Mouse (Mus musculus) layer of hippocampus, postnatal 25 days (tissue): ENCODE measurements at regions not wholly inside any gene's neighbourhood (a gene's known extent, or its start where the extent isn't known, plus 50 kb on each side); places are given as distances from the start of the nearest gene placed in this dataset.

ENCODE experiments used
- DNase-seq, 2 experiments: peaks; one replicate each; pipeline ENCODE4 v3.0.0; 2022; ENCODE audit warnings: mixed read lengths in 2 of 2, low spot score in 1 of 2; ENCODE audit errors: extremely low spot score in 1 of 2

GRCm38 (mm10) chr6:10970587-10971138, 936.6 kb downstream of the Ndufa4 start:
- peak; percentile 6 to 9 for DNase-seq

DNA sequence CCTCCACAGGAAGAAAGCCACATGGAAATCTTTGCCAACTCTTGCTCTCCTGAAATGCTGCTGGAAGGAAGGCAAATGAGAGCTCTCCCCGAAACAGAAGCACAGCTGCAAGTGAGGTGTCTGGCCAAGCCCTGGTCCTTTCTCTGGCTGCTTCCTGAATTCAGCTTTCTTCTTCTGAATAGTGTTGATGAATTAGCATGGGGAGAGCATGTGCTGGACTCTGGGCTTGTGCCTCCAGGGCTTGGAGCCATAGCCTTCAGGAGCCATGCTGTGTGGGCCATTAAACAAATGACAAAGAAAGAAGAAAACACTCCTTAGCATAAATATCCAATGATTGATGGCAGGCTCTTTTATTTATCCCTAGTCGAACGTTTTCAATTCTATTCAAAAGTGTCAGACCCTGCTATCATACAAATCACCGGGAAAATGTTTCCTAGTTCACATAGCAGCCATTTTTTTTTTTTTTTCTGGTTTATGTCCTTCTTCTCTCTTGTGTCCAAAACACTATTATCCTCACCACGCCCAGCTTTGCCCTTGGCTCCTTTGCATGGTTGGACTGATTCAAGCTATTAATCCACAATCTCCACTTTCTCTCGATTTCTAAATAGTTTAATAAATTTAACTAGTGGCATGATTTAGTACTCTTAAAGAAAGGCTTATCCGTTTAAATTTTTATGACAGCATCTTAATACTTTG, 937.3 kb downstream of the Ndufa4 start:
- DNase-seq: peak in 1 of 2 experiments; percentile 7

- DNase-seq: no peak
These were observed 963.8 kb downstream of the Ndufa4 start for GRCm38 (mm10) chr6:10943545-10943944.

DNA sequence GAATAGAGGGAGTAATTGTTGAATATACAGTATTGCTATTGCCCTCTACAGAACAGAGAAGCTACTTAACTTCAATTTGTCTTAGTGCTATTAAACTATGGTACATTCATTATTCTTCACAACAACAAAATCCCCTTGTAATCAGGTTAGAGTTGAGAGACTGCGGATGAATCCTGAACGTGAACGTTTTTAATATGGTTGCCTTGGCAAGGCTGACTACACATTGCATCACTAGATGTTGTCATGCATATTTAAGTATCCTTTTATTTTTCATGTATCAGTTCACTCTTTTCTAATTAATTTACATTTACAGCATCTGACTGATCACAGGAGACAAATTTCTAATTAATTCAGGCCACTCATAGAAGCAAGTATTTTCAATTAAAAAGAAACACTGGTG, 965.8 kb downstream of the Ndufa4 start:
- no peak for DNase-seq
